Mouse (Mus musculus) ES-E14 (cell line): Measurements from ENCODE around the gene Ropn1l.

ENCODE experiments used
- HCFC1 ChIP-seq: IDR thresholded peaks from 2 replicates; pipeline ENCODE4 v1.6.1; 2012; ENCODE audit warnings: low read length, inconsistent platforms, borderline replicate concordance; ENCODE audit not compliant: insufficient read depth
- ZC3H11A ChIP-seq: IDR thresholded peaks from 2 replicates; pipeline ENCODE4 v1.6.1; 2012; ENCODE audit warnings: low read depth, mild to moderate bottlenecking, inconsistent platforms, low read length, borderline replicate concordance
- ZNF384 ChIP-seq: IDR thresholded peaks from 2 replicates; pipeline ENCODE4 v1.6.1; 2012; ENCODE audit warnings: low read depth, low read length, inconsistent platforms

- TF ChIP-seq ZNF384 = no peak
- TF ChIP-seq HCFC1 = no peak
- TF ChIP-seq ZC3H11A = no peak
These were observed 35.5 kb downstream of the Ropn1l start for GRCm38 (mm10) chr15:31417796-31418685.
